Mouse (Mus musculus) heart, postnatal 0 days (tissue): ENCODE data around the gene Vmac.

Experiments
- CTCF ChIP-seq: IDR thresholded peaks from 2 replicates; pipeline ENCODE4 v1.5.1; 2016; ENCODE audit warnings: antibody characterized with exemption, control low read depth, low read depth
- EP300 ChIP-seq: IDR thresholded peaks from 2 replicates; pipeline ENCODE4 v1.6.1; 2016; ENCODE audit warnings: antibody characterized with exemption, low read depth

DNA sequence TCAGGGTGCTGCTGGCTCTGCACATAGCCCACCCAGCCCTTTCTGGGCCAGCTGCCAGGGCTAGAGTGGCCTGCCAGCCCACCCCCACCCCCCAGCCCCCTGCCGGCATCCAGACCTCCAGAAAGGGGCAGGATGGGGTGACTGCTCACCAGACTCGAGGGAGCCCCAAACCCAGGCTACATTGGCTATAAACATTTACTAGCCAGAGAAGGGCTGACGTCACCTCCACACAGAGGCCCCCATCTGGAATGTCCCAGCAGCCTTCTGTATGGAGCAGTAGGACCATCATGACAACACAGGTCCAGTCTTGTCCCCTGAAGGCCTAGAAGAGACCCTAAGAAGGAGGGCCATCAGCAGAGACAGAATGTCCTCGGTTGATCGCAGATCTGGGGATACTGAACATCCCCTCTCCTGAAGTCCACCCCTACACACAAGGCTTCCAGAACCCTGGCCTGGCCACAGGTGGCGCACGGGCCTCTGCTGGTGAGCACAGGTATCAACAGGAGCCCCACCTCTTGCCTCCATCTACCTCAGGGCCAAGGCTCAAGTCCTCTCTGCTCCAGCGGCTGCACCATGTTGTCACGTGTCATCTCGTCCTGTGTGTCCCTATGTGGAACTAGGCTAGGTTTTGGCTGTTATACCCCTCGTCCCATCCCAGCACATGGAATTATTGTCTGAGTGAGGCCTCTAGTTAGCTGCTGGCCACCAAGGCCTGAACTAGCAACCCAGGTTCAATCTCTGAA is 5.8 kb upstream of the Vmac start:
- TF ChIP-seq CTCF (no peak), EP300 (no peak)
